Mouse (Mus musculus): ENCODE measurements around the gene Pgpep1.

Pgpep1 gene

GRCm38 (mm10) chr8:70658897-70659603 is 1.1 kb downstream of the Pgpep1 start:
- no peak for DNase-seq

DNA sequence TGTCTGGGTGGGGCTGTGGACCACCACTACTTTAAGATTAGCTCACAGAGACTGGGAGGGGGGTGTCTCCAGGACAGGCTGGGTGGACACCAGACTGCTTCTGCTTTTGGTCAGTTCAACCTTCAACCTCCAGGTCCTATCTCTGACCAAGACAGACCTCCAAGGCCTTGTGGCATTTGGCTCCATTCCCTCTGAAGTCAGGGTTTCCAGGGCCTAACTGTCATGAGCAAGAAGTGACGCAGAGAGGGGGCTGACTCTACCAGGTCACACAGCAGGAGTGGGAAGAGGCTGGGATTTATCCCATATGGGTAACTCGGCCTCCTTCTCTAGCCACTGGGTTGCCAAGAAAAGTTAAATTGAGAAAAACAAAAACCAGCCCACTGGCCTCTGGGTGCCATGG is 2.4 kb downstream of the Pgpep1 start:
- DNase-seq = no peak

DNA sequence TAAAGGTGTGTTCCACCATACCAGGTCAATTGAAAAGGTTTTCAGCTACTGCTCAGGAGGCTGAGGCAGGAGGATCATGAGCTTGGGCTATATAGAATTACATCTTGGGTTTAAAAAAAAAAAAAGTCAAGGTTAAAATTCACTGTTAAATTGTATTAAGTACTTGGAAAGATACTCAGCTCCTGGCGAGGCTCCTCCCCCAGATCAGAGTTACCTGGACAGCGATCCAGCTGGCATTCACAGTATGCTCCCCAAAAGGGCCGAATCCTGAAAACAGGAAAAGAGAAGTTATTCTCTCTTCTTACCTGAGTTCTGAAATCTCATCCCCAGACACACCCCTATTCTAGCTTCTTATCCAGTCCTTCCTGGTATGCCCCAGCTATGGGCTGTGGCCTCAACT is 3.0 kb downstream of the Pgpep1 start:
- DNase-seq = no peak

- DNase-seq = no peak
Measured at GRCm38 (mm10) chr8:70656193-70656790, 3.9 kb downstream of the Pgpep1 start.

- no peak for DNase-seq
Measured at GRCm38 (mm10) chr8:70655469-70655868, 4.7 kb downstream of the Pgpep1 start.

DNA sequence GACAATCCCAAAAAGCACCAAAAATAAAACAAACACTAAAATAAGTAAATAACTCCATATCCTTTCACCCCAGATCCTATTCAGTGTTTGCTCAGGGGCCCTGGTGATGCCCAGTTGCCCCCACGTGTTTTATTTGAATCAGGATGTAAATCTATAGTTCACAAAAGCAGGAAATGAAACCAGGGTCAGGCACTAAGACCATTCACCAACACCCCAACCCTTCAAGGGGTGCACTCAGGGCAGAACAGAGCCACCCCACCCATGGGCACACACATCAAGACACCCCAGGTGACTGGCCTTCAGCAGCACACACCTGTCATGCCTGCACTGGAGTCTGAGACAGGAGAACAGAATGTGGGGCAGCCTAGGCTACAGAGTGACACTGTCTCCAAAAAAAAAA is 6.1 kb downstream of the Pgpep1 start:
- DNase-seq = no peak

- no peak for DNase-seq
Measured at GRCm38 (mm10) chr8:70653226-70653625, 7.0 kb downstream of the Pgpep1 start.

DNA sequence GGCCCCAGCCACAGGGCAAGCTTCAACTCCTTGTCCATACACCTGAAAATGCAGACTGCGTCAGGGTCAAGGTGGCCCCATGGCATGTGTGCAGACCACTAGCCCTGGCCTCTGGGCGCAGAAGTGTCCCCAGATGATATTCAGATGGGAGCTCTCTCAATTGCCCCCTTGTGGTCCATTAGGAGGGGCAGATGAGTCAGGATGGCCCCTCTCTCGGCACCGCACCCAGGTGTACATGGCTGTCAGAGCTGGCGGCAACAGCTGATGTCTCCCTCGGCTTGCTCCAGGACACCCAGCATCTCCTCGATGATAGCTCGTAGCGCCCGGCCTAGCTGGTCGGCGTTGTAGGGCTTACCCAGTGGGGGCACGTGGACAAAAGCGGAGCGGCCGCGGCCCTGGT is 9.8 kb downstream of the Pgpep1 start:
- DNase-seq = no peak

DNA sequence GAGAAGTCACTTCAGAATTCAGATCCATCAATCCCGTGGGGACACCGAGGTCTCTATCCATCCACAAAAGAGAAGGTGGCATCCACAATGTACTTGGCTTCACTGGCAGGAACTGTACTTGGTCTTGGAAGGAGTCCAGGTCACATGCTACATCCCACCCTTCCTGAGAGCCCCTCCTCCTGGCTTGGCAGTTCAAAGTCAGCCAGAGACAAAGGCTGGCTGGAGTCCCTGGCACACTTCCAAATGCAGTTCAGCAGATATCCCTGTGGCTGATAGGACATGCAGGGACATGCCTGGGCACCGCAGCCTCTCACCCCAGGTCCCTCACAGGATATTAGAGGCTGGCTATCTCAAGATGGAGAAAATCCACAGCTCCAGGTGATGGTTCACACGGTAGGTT is 10.9 kb downstream of the Pgpep1 start:
- DNase-seq = peak; percentile 58

DNA sequence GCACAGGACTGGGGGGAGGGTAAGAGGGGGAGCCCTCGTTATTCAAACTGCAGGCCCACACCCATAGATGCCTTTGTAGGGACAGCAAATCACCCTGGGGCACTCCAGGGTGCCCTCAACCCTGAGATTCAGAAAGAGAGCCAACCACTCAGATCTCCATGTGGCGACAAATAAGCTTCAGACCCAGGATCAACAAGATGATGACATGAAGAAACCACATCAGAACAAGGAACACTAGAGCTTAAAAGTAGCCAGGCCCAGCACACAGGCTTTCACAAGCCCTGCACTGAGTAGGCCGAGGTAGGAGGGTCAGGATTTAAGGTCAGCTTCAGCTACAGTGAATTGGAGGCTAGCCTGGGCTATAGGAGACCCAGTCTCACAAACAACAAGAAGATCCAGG is 11.3 kb downstream of the Pgpep1 start:
- DNase-seq = no peak

GRCm38 (mm10) chr8:70648164-70648442 is 12.1 kb downstream of the Pgpep1 start:
- DNase-seq = no peak

DNA sequence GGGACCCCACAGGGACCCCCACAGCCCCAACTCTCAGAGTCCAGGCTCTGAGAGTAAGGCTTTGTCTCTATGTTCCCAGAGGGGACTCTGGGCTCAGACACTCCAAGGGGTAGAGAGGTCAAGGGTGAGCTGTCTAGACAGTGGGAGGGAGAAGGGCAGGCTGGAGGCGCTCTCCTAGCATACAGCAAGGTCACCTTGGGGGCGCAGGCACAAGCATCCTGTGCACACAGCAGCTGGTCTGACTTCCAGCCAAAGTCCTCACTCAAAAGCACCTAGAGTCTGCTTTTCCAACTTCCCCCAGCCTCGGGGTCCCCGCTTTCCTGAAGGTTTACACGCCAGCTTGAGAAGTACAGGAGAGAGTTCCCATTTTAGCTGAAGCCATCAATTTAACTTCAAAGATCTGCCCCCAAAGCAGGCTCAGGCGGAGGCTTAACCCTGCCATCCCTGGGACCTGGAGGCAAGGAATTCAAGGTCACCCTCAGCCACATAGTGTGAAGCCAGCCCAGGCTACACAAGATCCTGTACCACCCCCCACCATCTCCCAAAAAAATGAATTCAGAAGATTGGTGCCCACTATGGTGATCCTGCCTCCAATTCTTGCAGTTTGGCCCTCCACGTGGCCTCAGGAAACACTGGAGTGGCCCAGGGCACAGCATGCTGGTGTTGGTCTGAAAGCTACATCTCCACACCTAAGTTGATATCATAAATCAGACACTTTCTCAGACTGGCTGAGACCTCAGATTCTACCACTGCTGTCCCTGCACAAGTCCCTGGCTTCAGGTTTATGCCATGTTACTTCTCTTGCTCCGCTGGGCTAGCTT is 12.6 kb downstream of the Pgpep1 start:
- no peak for DNase-seq

DNA sequence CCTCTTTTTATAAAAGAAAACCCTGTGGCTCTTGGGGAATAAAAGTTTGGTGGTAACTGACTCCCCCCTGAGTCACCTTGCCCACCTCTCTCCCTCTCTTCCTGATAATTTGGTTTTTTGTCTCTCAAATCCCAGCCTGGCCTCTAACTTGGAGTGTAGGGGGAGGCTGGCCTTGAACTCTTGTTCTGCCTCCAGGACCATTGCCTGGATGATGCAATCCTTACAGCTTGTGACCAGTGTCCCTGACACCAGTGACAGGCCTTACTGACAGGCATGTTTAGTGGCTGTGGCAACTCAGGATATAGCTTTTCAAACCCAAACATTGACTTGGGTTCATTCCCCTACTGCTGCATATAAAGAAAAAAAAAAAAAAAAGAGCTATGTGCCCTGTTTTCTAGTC is 13.4 kb downstream of the Pgpep1 start:
- no peak for DNase-seq

DNA sequence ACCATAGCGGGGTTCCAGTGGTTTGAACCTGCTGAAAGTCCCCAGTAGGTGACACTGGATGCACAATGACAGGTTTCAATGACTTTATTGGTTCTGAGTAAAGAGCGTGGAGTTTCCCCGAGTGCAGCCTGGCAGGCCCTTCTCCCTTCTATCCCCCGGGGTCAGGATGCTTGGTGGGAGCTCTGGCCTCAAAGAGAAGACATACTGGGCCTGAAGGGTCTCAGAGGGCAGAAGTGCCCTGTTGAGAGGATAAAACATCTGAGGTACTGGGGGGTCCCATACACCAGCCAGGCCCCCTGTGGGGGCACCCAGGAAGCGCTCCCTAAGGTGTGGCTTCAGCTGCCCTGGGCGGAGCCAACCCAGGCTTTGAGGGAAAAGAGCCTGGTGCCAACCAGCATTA is 13.8 kb downstream of the Pgpep1 start:
- DNase-seq = no peak

GRCm38 (mm10) chr8:70645501-70646224 is 14.5 kb downstream of the Pgpep1 start:
- DNase-seq = no peak

DNA sequence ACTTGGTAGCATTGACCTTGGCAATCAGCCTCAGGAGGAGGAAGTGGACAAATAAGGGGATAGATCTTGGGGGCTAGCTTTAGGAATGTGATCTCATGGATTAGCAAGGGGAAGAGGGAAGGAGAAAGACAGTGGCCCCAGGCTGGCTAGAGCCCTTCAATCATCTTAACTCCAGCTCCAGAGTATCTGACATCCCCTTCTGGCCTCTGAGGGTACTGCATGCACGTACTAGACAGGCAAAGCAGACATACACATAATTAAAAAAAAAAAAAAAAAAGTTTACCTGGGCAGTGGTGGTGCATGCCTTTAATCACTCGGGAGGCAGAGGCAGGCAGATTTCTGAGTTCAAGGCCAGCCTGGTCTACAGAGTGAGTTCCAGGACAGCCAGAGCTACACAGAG is 16.1 kb downstream of the Pgpep1 start:
- no peak for DNase-seq

DNA sequence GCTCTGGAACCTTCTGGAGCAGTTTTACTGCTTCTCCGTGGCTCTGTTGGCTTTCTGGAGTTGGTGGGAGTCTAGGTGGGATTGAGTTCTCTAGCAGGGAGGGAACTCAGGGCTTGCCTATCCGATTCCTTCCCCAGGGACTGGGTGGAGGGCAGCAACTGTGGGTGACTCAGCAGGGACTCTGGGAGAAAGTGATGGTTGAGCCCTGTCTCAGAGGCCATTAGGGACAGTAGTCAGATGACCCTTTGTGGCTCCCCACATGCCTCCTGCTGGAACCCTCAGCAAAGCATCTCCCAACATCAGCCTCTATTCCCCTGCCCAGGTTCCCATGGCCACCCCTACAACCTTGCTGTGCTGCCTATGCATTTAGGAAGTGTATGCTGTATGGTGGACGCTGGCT is 17.2 kb downstream of the Pgpep1 start:
- DNase-seq = no peak

DNA sequence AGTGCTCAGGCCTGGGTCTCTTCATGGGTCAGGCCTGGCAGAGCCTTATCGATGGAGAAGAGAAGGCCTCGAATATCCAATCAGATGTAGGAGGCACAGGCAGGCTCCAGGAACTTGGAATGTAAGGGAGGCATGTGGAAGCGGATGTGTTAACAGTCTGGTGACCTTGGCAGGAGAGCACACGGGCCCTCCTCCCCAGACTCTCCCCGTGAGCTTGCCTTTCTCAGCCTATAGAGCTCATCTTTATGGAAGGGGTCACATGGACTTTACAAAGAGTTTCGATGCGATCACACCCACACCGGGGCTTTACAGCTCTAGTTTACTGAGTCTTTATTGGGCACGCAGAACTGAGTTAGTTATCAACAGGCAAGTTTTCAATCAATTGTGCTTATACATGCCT is 21.4 kb downstream of the Pgpep1 start:
- DNase-seq = no peak

DNA sequence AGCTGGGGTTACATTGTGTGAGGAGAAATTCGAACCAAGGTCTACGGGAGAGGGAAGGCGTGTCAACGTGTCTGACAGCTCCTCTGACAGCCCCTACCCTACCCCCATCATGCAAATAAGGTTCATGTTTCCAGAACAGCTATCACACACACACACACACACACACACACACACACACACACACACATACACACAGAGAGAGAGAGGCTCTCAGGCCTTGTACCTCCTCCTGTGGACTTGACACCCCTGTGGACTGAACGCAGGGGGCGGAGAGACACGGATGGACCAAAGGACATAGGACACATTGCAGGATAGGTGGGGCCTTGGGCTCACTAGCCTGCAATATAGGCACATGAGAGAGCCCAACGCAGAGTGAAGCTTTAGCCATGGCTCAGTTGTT is 23.4 kb downstream of the Pgpep1 start:
- DNase-seq = no peak

- DNase-seq = no peak
Measured at GRCm38 (mm10) chr8:70635527-70635926, 24.7 kb downstream of the Pgpep1 start.

- no peak for DNase-seq
Measured at GRCm38 (mm10) chr8:70634066-70634465, 26.1 kb downstream of the Pgpep1 start.

DNA sequence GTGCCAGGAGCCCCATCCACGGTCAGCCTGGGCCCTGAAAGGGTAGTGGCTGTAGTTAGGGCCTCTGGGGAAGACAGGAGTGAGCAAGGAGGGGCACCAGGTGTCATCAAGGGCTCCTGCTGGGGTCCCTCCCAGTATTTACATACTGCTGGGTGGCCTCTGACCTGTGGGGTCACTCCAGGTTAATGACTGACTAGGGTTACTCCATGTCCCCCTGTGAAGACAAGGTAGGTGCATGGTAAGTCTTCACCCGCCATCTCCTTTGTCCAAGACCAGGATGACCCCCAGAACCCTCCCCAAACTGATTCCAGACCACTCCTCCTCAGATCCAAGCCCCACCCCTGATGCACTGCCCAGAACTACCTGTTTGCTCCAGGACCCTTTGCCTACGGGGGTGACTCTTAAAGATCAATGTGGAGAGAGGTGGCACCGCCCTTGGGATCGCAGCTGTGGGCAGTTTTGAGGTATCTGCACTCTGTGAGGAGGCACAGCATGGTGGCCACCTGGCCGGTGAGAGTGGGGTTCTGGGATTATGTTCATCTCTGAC is 27.8 kb downstream of the Pgpep1 start, which contains the start of gene Gdf15:
Gene Gdf15, minus strand, starts transcription at position 111 of the 547 bp plus-strand sequence.
- no peak for DNase-seq

- no peak for DNase-seq
Measured at GRCm38 (mm10) chr8:70631436-70631835, 28.8 kb downstream of the Pgpep1 start.

All from cerebellum, adult 9-11 months (tissue).